Mouse (Mus musculus): ENCODE results near the gene Acot9.

GRCm38 (mm10) chrX:155280427-155281044, 18.3 kb downstream of the Acot9 start:
- no peak for TF ChIP-seq E2F4 (IDR thresholded peaks at IDR 0.05; ENCODE audit: borderline replicate concordance, low read depth, low read length)
- TF ChIP-seq EP300 (IDR thresholded peaks at IDR 0.05; ENCODE audit: low read depth in 1 of 2, low read length in 2 of 2), result no peak
- TF ChIP-seq ZC3H11A (IDR thresholded peaks at IDR 0.05; ENCODE audit: low read depth, low read length), result no peak
- no peak for TF ChIP-seq GATA1 (IDR thresholded peaks at IDR 0.05; ENCODE audit: low read depth, low read length)
- no peak for TF ChIP-seq CTCF (IDR thresholded peaks at IDR 0.05 in 2 of 3, conservative IDR thresholded peaks at IDR 0.05 in 1 of 3; ENCODE audit: control insufficient read depth in 1 of 3, insufficient read depth in 1 of 3, low read depth in 2 of 3, low read length in 3 of 3, poor library complexity in 1 of 3, severe bottlenecking in 1 of 3)

Data from MEL (cell line).